Mouse (Mus musculus): ENCODE measurements at regions not wholly inside any gene's neighbourhood (a gene's known extent, or its start where the extent isn't known, plus 50 kb on each side); places are given as distances from the start of the nearest gene placed in this dataset.

- Histone ChIP-seq H3K27me3 (no peaks in the 10 kb centered on the region), H3K9me3 (peaks cover 5% of the 10 kb centered on the region; the same call in 1 of the 2 replicates), H3K4me3 (replicated peaks) (no peak overlapping the region), H3K4me1 (replicated peaks) (no peaks in the 10 kb centered on the region), H3K36me3 (no peaks in the 10 kb centered on the region), H3K9ac (replicated peaks) (no peak overlapping the region), H3K4me2 (no peak overlapping the region), H3K27ac (no peak overlapping the region)
- 54% methylated on average over 15 of the region's 15 CpGs for WGBS
- no peak for ATAC-seq (ENCODE audit: insufficient number of reproducible peaks, insufficient read depth, low FRiP score, low TSS enrichment, low read depth)
Measured at GRCm38 (mm10) chr10:70814354-70815131, 158.8 kb upstream of the Phyhipl start.

- Histone ChIP-seq H3K4me1 (replicated peaks) (0 out of 2 replicates have a peak, but pooled peaks cover 3% of the 10 kb centered on the region), H3K27ac (no peak overlapping the region), H3K9ac (replicated peaks) (no peak overlapping the region), H3K27me3 (no peaks in the 10 kb centered on the region), H3K9me3 (peaks cover 5% of the 10 kb centered on the region; the same call in 1 of the 2 replicates), H3K36me3 (no peaks in the 10 kb centered on the region), H3K4me2 (no peak overlapping the region), H3K4me3 (replicated peaks) (no peak overlapping the region)
- ATAC-seq (ENCODE audit: insufficient number of reproducible peaks, insufficient read depth, low FRiP score, low TSS enrichment, low read depth): no peak
- WGBS: 61% methylated on average over 3 of the region's 3 CpGs
Measured at GRCm38 (mm10) chr10:70809411-70809810, 153.6 kb upstream of the Phyhipl start.

- Histone ChIP-seq H3K4me2 (no peak overlapping the region), H3K4me3 (replicated peaks) (no peak overlapping the region), H3K9ac (replicated peaks) (no peak overlapping the region), H3K9me3 (no peaks in the 10 kb centered on the region), H3K27ac (no peak overlapping the region), H3K36me3 (no peaks in the 10 kb centered on the region), H3K27me3 (no peaks in the 10 kb centered on the region), H3K4me1 (replicated peaks) (0 out of 2 replicates have a peak, but pooled peaks cover 3% of the 10 kb centered on the region)
- no peak for ATAC-seq (ENCODE audit: insufficient number of reproducible peaks, insufficient read depth, low FRiP score, low TSS enrichment, low read depth)
- 52% methylated on average over 9 of the region's 9 CpGs for WGBS
Measured at GRCm38 (mm10) chr10:70806786-70807385, 151.1 kb upstream of the Phyhipl start.

GRCm38 (mm10) chr10:70800736-70801306 is 145.1 kb upstream of the Phyhipl start:
- Histone ChIP-seq H3K4me2 (no peak overlapping the region; the same call in 1 of the 2 replicates), H3K4me1 (replicated peaks) (no peaks in the 10 kb centered on the region), H3K27ac (no peak overlapping the region), H3K27me3 (no peaks in the 10 kb centered on the region), H3K36me3 (no peaks in the 10 kb centered on the region), H3K9ac (replicated peaks) (no peak overlapping the region), H3K4me3 (replicated peaks) (no peak overlapping the region), H3K9me3 (no peaks in the 10 kb centered on the region)
- WGBS: 52% methylated on average over 11 of the region's 11 CpGs
- no peak for ATAC-seq (ENCODE audit: insufficient number of reproducible peaks, insufficient read depth, low FRiP score, low TSS enrichment, low read depth)

- Histone ChIP-seq H3K27me3 (no peaks in the 10 kb centered on the region), H3K9me3 (no peaks in the 10 kb centered on the region), H3K27ac (no peak overlapping the region), H3K9ac (replicated peaks) (no peak overlapping the region), H3K4me1 (replicated peaks) (no peaks in the 10 kb centered on the region), H3K36me3 (no peaks in the 10 kb centered on the region), H3K4me3 (replicated peaks) (no peak overlapping the region), H3K4me2 (no peak overlapping the region)
- no peak for ATAC-seq (ENCODE audit: insufficient number of reproducible peaks, insufficient read depth, low FRiP score, low TSS enrichment, low read depth)
- WGBS: 86% methylated on average over 5 of the region's 5 CpGs
Measured at GRCm38 (mm10) chr10:70799906-70800305, 144.1 kb upstream of the Phyhipl start.

- no peaks in the 10 kb centered on the region for H3K27me3 ChIP-seq
- no peak overlapping the region for H3K4me3 ChIP-seq (replicated peaks)
- no peaks in the 10 kb centered on the region for H3K9me3 ChIP-seq
- WGBS: 86% methylated on average over 11 of the region's 11 CpGs
- H3K4me2 ChIP-seq: no peak overlapping the region
- H3K4me1 ChIP-seq (replicated peaks): no peaks in the 10 kb centered on the region
- ATAC-seq (ENCODE audit: insufficient number of reproducible peaks, insufficient read depth, low FRiP score, low TSS enrichment, low read depth): no peak
- no peak overlapping the region for H3K9ac ChIP-seq (replicated peaks)
- H3K36me3 ChIP-seq: no peaks in the 10 kb centered on the region
- H3K27ac ChIP-seq: no peak overlapping the region
Measured at GRCm38 (mm10) chr10:70799191-70799742, 143.5 kb upstream of the Phyhipl start.

GRCm38 (mm10) chr10:70788814-70789452 is 133.2 kb upstream of the Phyhipl start:
- Histone ChIP-seq H3K4me2 (no peak overlapping the region), H3K4me1 (replicated peaks) (no peaks in the 10 kb centered on the region), H3K27ac (no peak overlapping the region), H3K36me3 (no peaks in the 10 kb centered on the region), H3K9me3 (no peaks in the 10 kb centered on the region), H3K4me3 (replicated peaks) (no peak overlapping the region), H3K9ac (replicated peaks) (no peak overlapping the region), H3K27me3 (no peaks in the 10 kb centered on the region)
- ATAC-seq (ENCODE audit: insufficient number of reproducible peaks, insufficient read depth, low FRiP score, low TSS enrichment, low read depth): no peak
- 51% methylated on average over 7 of the region's 7 CpGs for WGBS

GRCm38 (mm10) chr10:70781036-70781435 is 125.3 kb upstream of the Phyhipl start:
- H3K9ac ChIP-seq (replicated peaks): no peak overlapping the region
- no peaks in the 10 kb centered on the region for H3K27me3 ChIP-seq
- no peak overlapping the region for H3K27ac ChIP-seq
- no peaks in the 10 kb centered on the region for H3K9me3 ChIP-seq
- 98% methylated on average over 3 of the region's 3 CpGs for WGBS
- ATAC-seq (ENCODE audit: insufficient number of reproducible peaks, insufficient read depth, low FRiP score, low TSS enrichment, low read depth): no peak
- no peaks in the 10 kb centered on the region for H3K36me3 ChIP-seq
- H3K4me2 ChIP-seq: no peak overlapping the region
- no peak overlapping the region for H3K4me3 ChIP-seq (replicated peaks)
- H3K4me1 ChIP-seq (replicated peaks): no peaks in the 10 kb centered on the region

- H3K4me3 ChIP-seq (replicated peaks): no peak overlapping the region
- no peak overlapping the region for H3K4me2 ChIP-seq
- H3K27me3 ChIP-seq: no peaks in the 10 kb centered on the region
- H3K9ac ChIP-seq (replicated peaks): no peak overlapping the region
- ATAC-seq (ENCODE audit: insufficient number of reproducible peaks, insufficient read depth, low FRiP score, low TSS enrichment, low read depth): no peak
- H3K27ac ChIP-seq: no peak overlapping the region
- H3K36me3 ChIP-seq: no peaks in the 10 kb centered on the region
- no peaks in the 10 kb centered on the region for H3K4me1 ChIP-seq (replicated peaks)
- no peaks in the 10 kb centered on the region for H3K9me3 ChIP-seq
- WGBS: 75% methylated on average over 11 of the region's 11 CpGs
Measured at GRCm38 (mm10) chr10:70778596-70778995, 122.8 kb upstream of the Phyhipl start.

- WGBS: 74% methylated on average over 2 of the region's 2 CpGs
- no peak overlapping the region for H3K4me3 ChIP-seq (replicated peaks)
- H3K4me2 ChIP-seq: no peak overlapping the region
- H3K27ac ChIP-seq: no peak overlapping the region
- H3K9ac ChIP-seq (replicated peaks): no peak overlapping the region
- no peak for ATAC-seq (ENCODE audit: insufficient number of reproducible peaks, insufficient read depth, low FRiP score, low TSS enrichment, low read depth)
- H3K36me3 ChIP-seq: no peaks in the 10 kb centered on the region
- no peaks in the 10 kb centered on the region for H3K4me1 ChIP-seq (replicated peaks)
- no peaks in the 10 kb centered on the region for H3K27me3 ChIP-seq
- H3K9me3 ChIP-seq: no peaks in the 10 kb centered on the region
Measured at GRCm38 (mm10) chr10:70774571-70774970, 118.8 kb upstream of the Phyhipl start.

GRCm38 (mm10) chr10:70774159-70774558 is 118.4 kb upstream of the Phyhipl start:
- Histone ChIP-seq H3K27me3 (no peaks in the 10 kb centered on the region), H3K4me3 (replicated peaks) (no peak overlapping the region), H3K4me1 (replicated peaks) (no peaks in the 10 kb centered on the region), H3K9me3 (no peaks in the 10 kb centered on the region), H3K36me3 (no peaks in the 10 kb centered on the region), H3K9ac (replicated peaks) (no peak overlapping the region), H3K27ac (no peak overlapping the region), H3K4me2 (no peak overlapping the region)
- no peak for ATAC-seq (ENCODE audit: insufficient number of reproducible peaks, insufficient read depth, low FRiP score, low TSS enrichment, low read depth)
- 78% methylated on average over 3 of the region's 4 CpGs for WGBS
